Comparison of ENCODE assay signal across 29 mouse cellular contexts in genomic region chr2:148013382-148013781, GRCm38 (mm10). TPM values are rescaled to one million over a fixed set of nuclear protein-coding genes. Genes with fewer than 3 reads are reported as not detected.
DNase-seq lines count a peak whose midpoint lies in the region; ATAC-seq and TF ChIP-seq lines count a peak whose summit lies in the region.
"Had no signal": no experiment of that assay in that cellular context is flagged by ENCODE, and none has a peak within 500 bp of the region (broad histone marks: within the 10 kb centered on the region; RNA-seq: fewer than 3 reads in every experiment).

No protein-coding gene starts in this region.

- H3K79me2 ChIP-seq in myocyte (ENCODE audit: control insufficient read depth, insufficient read depth) = no peaks in the 10 kb centered on the region

- H3K27me3 ChIP-seq in intestine, embryonic 14.5 days (replicated peaks; ENCODE audit: control insufficient read depth, insufficient read depth, low read length) = no peaks in the 10 kb centered on the region
- H3K27me3 ChIP-seq in intestine, embryonic 15.5 days (replicated peaks) = no peaks in the 10 kb centered on the region; the same call in 1 of the 2 replicates
- H3K27me3 ChIP-seq in lung, postnatal 0 days (replicated peaks; ENCODE audit: insufficient read depth, low read length) = no peaks in the 10 kb centered on the region
- no peaks in the 10 kb centered on the region for H3K27me3 ChIP-seq in myocyte (ENCODE audit: control insufficient read depth, insufficient read depth, insufficient read length)
- peaks cover 17% of the 10 kb centered on the region for H3K27me3 ChIP-seq in neural tube, embryonic 15.5 days (replicated peaks)
- H3K27me3 ChIP-seq: embryonic facial prominence, embryonic 12.5 days; liver, embryonic 15.5 days had no signal

- H3K9me3 ChIP-seq in intestine, embryonic 14.5 days (ENCODE audit: control insufficient read depth, low read length) = no peaks in the 10 kb centered on the region
- no peaks in the 10 kb centered on the region for H3K9me3 ChIP-seq in intestine, embryonic 15.5 days
- H3K9me3 ChIP-seq in lung, postnatal 0 days (ENCODE audit: low read length) = no peaks in the 10 kb centered on the region
- no peaks in the 10 kb centered on the region for H3K9me3 ChIP-seq in neural tube, embryonic 15.5 days (replicated peaks)
- H3K9me3 ChIP-seq: embryonic facial prominence, embryonic 12.5 days; hindbrain, embryonic 10.5 days; hindbrain, embryonic 15.5 days; limb, embryonic 13.5 days; liver, embryonic 15.5 days; midbrain, embryonic 15.5 days; neural tube, embryonic 12.5 days had no signal

- no peaks in the 10 kb centered on the region for H3K36me3 ChIP-seq in intestine, embryonic 14.5 days (ENCODE audit: control insufficient read depth, insufficient read depth, low read length)
- H3K36me3 ChIP-seq in intestine, embryonic 15.5 days = no peaks in the 10 kb centered on the region
- no peaks in the 10 kb centered on the region for H3K36me3 ChIP-seq in lung, postnatal 0 days (ENCODE audit: insufficient read depth, low read length)
- H3K36me3 ChIP-seq in myocyte (ENCODE audit: control insufficient read depth, insufficient read depth) = no peaks in the 10 kb centered on the region
- H3K36me3 ChIP-seq in neural tube, embryonic 15.5 days = no peaks in the 10 kb centered on the region
- H3K36me3 ChIP-seq: embryonic facial prominence, embryonic 12.5 days; hindbrain, embryonic 10.5 days; hindbrain, embryonic 15.5 days; limb, embryonic 13.5 days; liver, embryonic 15.5 days; midbrain, embryonic 15.5 days; neural tube, embryonic 12.5 days had no signal

- no peak for TF ChIP-seq POLR2A in myocyte (IDR thresholded peaks at IDR 0.05; ENCODE audit: insufficient read length, low read depth)

- no peak overlapping the region for H3ac ChIP-seq in myocyte (ENCODE audit: control insufficient read depth, insufficient read length)

- no peak overlapping the region for H3K4me2 ChIP-seq in intestine, embryonic 14.5 days (ENCODE audit: low read length)
- no peak overlapping the region for H3K4me2 ChIP-seq in intestine, embryonic 15.5 days (replicated peaks)
- H3K4me2 ChIP-seq in lung, postnatal 0 days (replicated peaks; ENCODE audit: low read depth, low read length) = no peak overlapping the region
- H3K4me2 ChIP-seq in myocyte (ENCODE audit: low read depth) = peak overlapping the region; percentile 49
- H3K4me2 ChIP-seq in neural tube, embryonic 15.5 days = no peak overlapping the region
- H3K4me2 ChIP-seq: embryonic facial prominence, embryonic 12.5 days; hindbrain, embryonic 15.5 days; limb, embryonic 13.5 days; liver, embryonic 15.5 days; midbrain, embryonic 15.5 days; neural tube, embryonic 12.5 days had no signal

- peak; percentile 28 for DNase-seq in intestine, embryonic 14.5 days (ENCODE audit: low spot score)
- DNase-seq in lung, postnatal 0 days (ENCODE audit: low spot score) = peak; percentile 39
- DNase-seq in lung, postnatal 25 days (ENCODE audit: low spot score) = no peak
- no peak for DNase-seq in ovary, adult 18-20 months (ENCODE audit: low spot score)
- DNase-seq: adrenal gland, postnatal 25 days; cerebellum, adult 11-12 months; cerebellum, adult 9-11 months; embryo, embryonic 11 days; heart, postnatal 14 days; kidney, adult 2 months; kidney, postnatal 36 days; retina, postnatal 1 day; right cerebral cortex, postnatal 25 days; thymus, adult 18-20 months; thymus, postnatal 25 days had no signal

- H3K27ac ChIP-seq in intestine, embryonic 14.5 days (ENCODE audit: low read depth) = no peak overlapping the region
- H3K27ac ChIP-seq in intestine, embryonic 15.5 days = no peak overlapping the region
- H3K27ac ChIP-seq in lung, postnatal 0 days (ENCODE audit: low read length) = peak overlapping the region; percentile 57; the same call in 1 of the 2 replicates
- no peak overlapping the region for H3K27ac ChIP-seq in neural tube, embryonic 15.5 days (replicated peaks)
- H3K27ac ChIP-seq: embryonic facial prominence, embryonic 12.5 days; hindbrain, embryonic 10.5 days; hindbrain, embryonic 15.5 days; layer of hippocampus, adult 2 months; limb, embryonic 13.5 days; liver, embryonic 15.5 days; midbrain, embryonic 15.5 days; neural tube, embryonic 12.5 days had no signal

- WGBS in intestine, embryonic 14.5 days = 74% methylated on average over 3 of the region's 3 CpGs
- WGBS in intestine, embryonic 15.5 days = 68% methylated on average over 3 of the region's 3 CpGs
- 53% methylated on average over 3 of the region's 3 CpGs for WGBS in lung, postnatal 0 days
- 87% methylated on average over 3 of the region's 3 CpGs for WGBS in neural tube, embryonic 15.5 days

- no peak for ATAC-seq in intestine, embryonic 14.5 days (replicated peaks; ENCODE audit: low FRiP score, low TSS enrichment, low read depth)
- ATAC-seq in intestine, embryonic 15.5 days = no peak
- ATAC-seq in lung, postnatal 0 days = peak; percentile 25; the same call in 1 of the 2 replicates
- no peak for ATAC-seq in neural tube, embryonic 15.5 days (ENCODE audit: low FRiP score)
- ATAC-seq: forebrain, embryonic 14.5 days; inflammation-experienced regulatory T-cells, adult 6 months; midbrain, embryonic 15.5 days had no signal

- no peak for TF ChIP-seq CTCF in lung, postnatal 0 days (IDR thresholded peaks at IDR 0.05)

- H3K4me3 ChIP-seq in intestine, embryonic 14.5 days (ENCODE audit: low read depth, low read length) = no peak overlapping the region
- no peak overlapping the region for H3K4me3 ChIP-seq in intestine, embryonic 15.5 days (replicated peaks)
- no peak overlapping the region for H3K4me3 ChIP-seq in lung, postnatal 0 days (ENCODE audit: low read depth, low read length)
- H3K4me3 ChIP-seq in myocyte = no peak overlapping the region
- no peak overlapping the region for H3K4me3 ChIP-seq in neural tube, embryonic 15.5 days (replicated peaks)
- H3K4me3 ChIP-seq: embryonic facial prominence, embryonic 12.5 days; hindbrain, embryonic 10.5 days; hindbrain, embryonic 15.5 days; layer of hippocampus, adult 2 months; limb, embryonic 13.5 days; liver, embryonic 15.5 days; midbrain, embryonic 15.5 days; neural tube, embryonic 12.5 days had no signal

- no peak overlapping the region for H3K9ac ChIP-seq in intestine, embryonic 14.5 days (ENCODE audit: low read length)
- H3K9ac ChIP-seq in intestine, embryonic 15.5 days = no peak overlapping the region
- H3K9ac ChIP-seq in lung, postnatal 0 days (replicated peaks; ENCODE audit: low read depth) = no peak overlapping the region
- no peak overlapping the region for H3K9ac ChIP-seq in neural tube, embryonic 15.5 days (replicated peaks)
- H3K9ac ChIP-seq: embryonic facial prominence, embryonic 12.5 days; hindbrain, embryonic 15.5 days; limb, embryonic 13.5 days; liver, embryonic 15.5 days; midbrain, embryonic 15.5 days; neural tube, embryonic 12.5 days had no signal

- peak; percentile 76 for TF ChIP-seq EP300 in lung, postnatal 0 days (IDR thresholded peaks at IDR 0.05)

- H3K4me1 ChIP-seq in intestine, embryonic 14.5 days (replicated peaks; ENCODE audit: control insufficient read depth, insufficient read depth, low read length) = no peaks in the 10 kb centered on the region
- no peaks in the 10 kb centered on the region for H3K4me1 ChIP-seq in intestine, embryonic 15.5 days (replicated peaks)
- H3K4me1 ChIP-seq in lung, postnatal 0 days (ENCODE audit: insufficient read depth, low read depth, low read length) = no peaks in the 10 kb centered on the region
- H3K4me1 ChIP-seq in neural tube, embryonic 15.5 days = no peaks in the 10 kb centered on the region
- H3K4me1 ChIP-seq: embryonic facial prominence, embryonic 12.5 days; hindbrain, embryonic 10.5 days; hindbrain, embryonic 15.5 days; limb, embryonic 13.5 days; midbrain, embryonic 15.5 days; neural tube, embryonic 12.5 days had no signal

TF ChIP-seq in myocyte, 11 proteins besides CTCF, POLR2A, EP300 and RAD21:
- TF ChIP-seq USF1 (IDR thresholded peaks at IDR 0.05; ENCODE audit: low read depth) = no peak
- TF ChIP-seq MYOD1 (IDR thresholded peaks at IDR 0.05; ENCODE audit: control insufficient read depth in 1 of 3, insufficient read length in 2 of 3, low read depth in 2 of 3) = no peak
- TF ChIP-seq CEBPB (IDR thresholded peaks at IDR 0.05; ENCODE audit: insufficient read depth, poor library complexity, severe bottlenecking) = peak; percentile 47; the same call in 1 of the 2 replicates
- TF ChIP-seq REST (IDR thresholded peaks at IDR 0.05; ENCODE audit: insufficient read depth, insufficient read length) = no peak
- TF ChIP-seq MYOG (IDR thresholded peaks at IDR 0.05; ENCODE audit: control insufficient read depth in 1 of 3, insufficient read depth in 1 of 3, insufficient read length in 2 of 3, low read depth in 2 of 3) = no peak

RNA-seq across cellular contexts. Expression of gene Foxa2, which starts 33.4 kb away (rescaled TPM):
- polyA plus RNA-seq in intestine, embryonic 14.5 days (2014; fragmentation: Nextera tagmentation; extraction: Ambion mirVana) = 2.6 and 6.5 TPM in 2 replicates
- 5.4 and 5.8 TPM in 2 replicates for polyA plus RNA-seq in intestine, embryonic 15.5 days (2015; fragmentation: Nextera tagmentation; extraction: Ambion mirVana)
- polyA plus RNA-seq in lung, postnatal 0 days (2015; fragmentation: Nextera tagmentation; extraction: Ambion mirVana) = 37.0 and 37.7 TPM in 2 replicates
- 0.49 TPM for polyA plus RNA-seq in myocyte (2012; fragmentation: generic; extraction: Trizol)
- polyA plus RNA-seq in neural tube, embryonic 15.5 days (2015; fragmentation: Nextera tagmentation; extraction: Ambion mirVana) = 1.3 and 2.2 TPM in 2 replicates
- polyA plus RNA-seq: frontal cortex, adult 2 months; inflammation-experienced regulatory T-cells, adult 6 months; kidney, adult 2 months had no signal

Comparison
In these comparisons a context has a peak if more than half of its experiments do, and no peak if none do; other contexts are left out.
1. DNase-seq: peak in intestine, embryonic 14.5 days (single experiment) and lung, postnatal 0 days (single experiment); none in lung, postnatal 25 days (single experiment) and ovary, adult 18-20 months (single experiment).